Mouse (Mus musculus) E14TG2a.4 (cell line): ENCODE results near the gene Camk1.

Experiments
- H3K27me3 ChIP-seq: 2 replicates; pipeline ENCODE4 v1.6.1; 2014; ENCODE audit warnings: low read length, control low read depth; ENCODE audit not compliant: insufficient read depth
- H3K36me3 ChIP-seq: 2 replicates; pipeline ENCODE4 v1.6.1; 2014; ENCODE audit warnings: low read length, control low read depth; ENCODE audit not compliant: insufficient read depth
- H3K4me1 ChIP-seq: replicated peaks from 2 replicates; pipeline ENCODE4 v1.6.1; 2014; ENCODE audit warnings: low read depth, low read length, control low read depth
- H3K4me3 ChIP-seq: replicated peaks from 2 replicates; pipeline ENCODE4 v1.5.1; 2014; ENCODE audit warnings: mild to moderate bottlenecking, low read length
- H3K9me3 ChIP-seq: 2 replicates; pipeline ENCODE4 v1.6.1; 2014; ENCODE audit warnings: low read length, control low read depth
- CTCF ChIP-seq: conservative IDR thresholded peaks from 2 replicates; pipeline ENCODE4 v1.5.1; 2014; ENCODE audit warnings: low read length
- NANOG ChIP-seq: IDR thresholded peaks from 2 replicates; pipeline ENCODE4 v1.6.1; 2014; ENCODE audit warnings: borderline replicate concordance, low read length, mixed read lengths
- POU5F1 ChIP-seq: IDR thresholded peaks from 2 replicates; pipeline ENCODE4 v1.6.1; 2014; ENCODE audit warnings: low read length, borderline replicate concordance

Gene Camk1

DNA sequence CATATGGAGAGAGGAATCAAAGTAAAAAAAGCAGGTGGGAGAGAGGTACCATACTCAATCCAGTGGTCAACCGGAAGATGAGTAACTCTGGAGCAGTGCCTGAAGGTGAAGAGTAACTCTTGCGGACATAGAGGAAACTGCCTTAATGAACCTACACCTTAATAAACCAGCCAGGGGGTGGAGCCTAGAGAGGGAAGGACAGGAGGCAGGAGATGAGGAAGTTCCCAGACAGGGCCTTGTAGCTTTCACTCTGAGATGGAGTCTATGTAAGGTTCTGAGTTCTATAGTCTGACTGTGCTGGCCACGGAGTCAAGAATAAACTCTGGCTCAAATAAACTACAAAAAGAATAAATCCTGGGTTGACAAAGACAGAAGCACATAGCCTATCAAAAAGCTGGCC lies 58.9 kb downstream of the Camk1 start:
- TF ChIP-seq CTCF = no peak
- TF ChIP-seq NANOG = no peak
- no peak for TF ChIP-seq POU5F1
- Histone ChIP-seq H3K27me3 (peaks cover 14% of the 10 kb centered on the region), H3K36me3 (peaks cover 14% of the 10 kb centered on the region), H3K4me3 (no peak overlapping the region), H3K4me1 (peaks cover 63% of the 10 kb centered on the region), H3K9me3 (no peaks in the 10 kb centered on the region)
